In genomic region chr12:102616843-102617519, GRCm38 (mm10) we compare ENCODE assay signal across 12 mouse cellular contexts.
DNase-seq lines count a peak whose midpoint lies in the region; ATAC-seq and TF ChIP-seq lines count a peak whose summit lies in the region.
"Had no signal": no experiment of that assay in that cellular context is flagged by ENCODE, and none has a peak within 500 bp of the region (broad histone marks: within the 10 kb centered on the region; RNA-seq: fewer than 3 reads in every experiment).

No protein-coding gene starts in this region.

- TF ChIP-seq EP300 in CH12.LX (IDR thresholded peaks at IDR 0.05; ENCODE audit: low read length) = no peak

- peak; percentile 9 for TF ChIP-seq RAD21 in CH12.LX (IDR thresholded peaks at IDR 0.05; ENCODE audit: low read depth, low read length)

- no peaks in the 10 kb centered on the region for H3K36me3 ChIP-seq in kidney, embryonic 15.5 days
- no peaks in the 10 kb centered on the region for H3K36me3 ChIP-seq in kidney, embryonic 16.5 days (ENCODE audit: insufficient read depth, low read length)
- peaks cover 4 to 84% of the 10 kb centered on the region in 2 experiments for H3K36me3 ChIP-seq in CH12.LX (replicated peaks in 1 of 2; ENCODE audit: control insufficient read depth in 1 of 2, insufficient read depth in 1 of 2, low read length in 1 of 2)
- H3K36me3 ChIP-seq: forebrain, embryonic 15.5 days; stomach, embryonic 15.5 days had no signal

- H3K27ac ChIP-seq in cerebellum, adult 2 months (ENCODE audit: insufficient read depth, low read length) = 0 out of 2 replicates have a peak overlapping the region, but pooled peaks have one; percentile 36
- no peak overlapping the region for H3K27ac ChIP-seq in kidney, embryonic 15.5 days
- no peak overlapping the region for H3K27ac ChIP-seq in kidney, embryonic 16.5 days (ENCODE audit: low read length)
- no peak overlapping the region for H3K27ac ChIP-seq in CH12.LX (ENCODE audit: insufficient read depth, low read depth)
- H3K27ac ChIP-seq: forebrain, embryonic 15.5 days; macrophage; stomach, embryonic 15.5 days had no signal

- H3K4me2 ChIP-seq in kidney, embryonic 15.5 days = no peak overlapping the region
- no peak overlapping the region for H3K4me2 ChIP-seq in kidney, embryonic 16.5 days (replicated peaks; ENCODE audit: low read depth, low read length)
- H3K4me2 ChIP-seq in CH12.LX (ENCODE audit: insufficient read depth, low read depth, poor library complexity, severe bottlenecking) = no peak overlapping the region
- H3K4me2 ChIP-seq: forebrain, embryonic 15.5 days; stomach, embryonic 15.5 days had no signal

- peaks cover 57% of the 10 kb centered on the region for H3K4me1 ChIP-seq in cerebellum, adult 2 months (ENCODE audit: control insufficient read depth, insufficient read depth, low read length)
- peaks cover 41% of the 10 kb centered on the region for H3K4me1 ChIP-seq in kidney, embryonic 15.5 days
- peaks cover 31% of the 10 kb centered on the region for H3K4me1 ChIP-seq in kidney, embryonic 16.5 days (ENCODE audit: insufficient read depth, low read length)
- peaks cover 0 to 41% of the 10 kb centered on the region in 2 experiments; a peak in 2 of 4 replicates for H3K4me1 ChIP-seq in CH12.LX (ENCODE audit: control insufficient read depth in 1 of 2, insufficient read depth in 2 of 2)

- 0 out of 2 replicates have a peak overlapping the region, but pooled peaks have one; percentile 1 for H3K9ac ChIP-seq in kidney, embryonic 15.5 days
- no peak overlapping the region for H3K9ac ChIP-seq in kidney, embryonic 16.5 days (replicated peaks; ENCODE audit: low read length)
- H3K9ac ChIP-seq in CH12.LX (ENCODE audit: insufficient read depth, low read depth) = no peak overlapping the region
- H3K9ac ChIP-seq: forebrain, embryonic 15.5 days; stomach, embryonic 15.5 days had no signal

- ATAC-seq in kidney, embryonic 15.5 days (replicated peaks; ENCODE audit: low FRiP score) = no peak
- ATAC-seq in kidney, embryonic 16.5 days (ENCODE audit: low FRiP score, low TSS enrichment) = no peak
- peak; percentile 74 for ATAC-seq in granulocyte monocyte progenitor cell, adult 5-6 weeks (replicated peaks; ENCODE audit: poor library complexity, severe bottlenecking)
- ATAC-seq: forebrain, embryonic 15.5 days had no signal

- H3K27me3 ChIP-seq in cerebellum, adult 2 months (ENCODE audit: control insufficient read depth, insufficient read depth, low read length) = no peaks in the 10 kb centered on the region
- no peaks in the 10 kb centered on the region for H3K27me3 ChIP-seq in kidney, embryonic 15.5 days
- H3K27me3 ChIP-seq in kidney, embryonic 16.5 days (ENCODE audit: insufficient read depth, low read length) = no peaks in the 10 kb centered on the region
- H3K27me3 ChIP-seq in CH12.LX (replicated peaks) = no peaks in the 10 kb centered on the region
- H3K27me3 ChIP-seq: forebrain, embryonic 15.5 days; stomach, embryonic 15.5 days had no signal

- no peak for TF ChIP-seq CTCF in cerebellum, adult 2 months (IDR thresholded peaks at IDR 0.05; ENCODE audit: borderline replicate concordance, insufficient read depth, low read depth, low read length)
- TF ChIP-seq CTCF in CH12.LX (conservative IDR thresholded peaks at IDR 0.05 in 1 of 2, IDR thresholded peaks at IDR 0.05 in 1 of 2; ENCODE audit: low read depth in 2 of 2, low read length in 2 of 2) = peak in 1 of 2 experiments; percentile 37; a peak in 2 of 4 replicates

- no peak for DNase-seq in cerebellum, adult 2 months
- DNase-seq in cerebellum, postnatal 10 days = no peak
- DNase-seq in CH12.LX (ENCODE audit: extremely low read depth) = no peak
- DNase-seq in ovary, postnatal 10 days (ENCODE audit: low spot score) = no peak
- no peak for DNase-seq in spleen, postnatal 10 days (ENCODE audit: low spot score in 2 of 2)
- DNase-seq: B cell, adult 2 months had no signal

- dilution Hi-C loops in CH12.LX (cut with MboI; ENCODE audit: extremely low pct_ligation_motif_present, extremely low pct_unique_long_range_greater_than_20kb, low sequenced_read_pairs) = no loop called here

- H3K4me3 ChIP-seq in cerebellum, adult 2 months (replicated peaks; ENCODE audit: insufficient read depth, low read depth, low read length) = no peak overlapping the region
- no peak overlapping the region for H3K4me3 ChIP-seq in kidney, embryonic 15.5 days (replicated peaks)
- H3K4me3 ChIP-seq in kidney, embryonic 16.5 days (ENCODE audit: low read length) = no peak overlapping the region
- H3K4me3 ChIP-seq in CH12.LX (replicated peaks in 1 of 3; ENCODE audit: low read depth in 2 of 3, low read length in 2 of 3, poor library complexity in 1 of 3) = no peak overlapping the region
- H3K4me3 ChIP-seq: forebrain, embryonic 15.5 days; stomach, embryonic 15.5 days had no signal

- no peaks in the 10 kb centered on the region for H3K79me2 ChIP-seq in CH12.LX (replicated peaks; ENCODE audit: control insufficient read depth, extremely low read depth, insufficient read depth, poor library complexity, severe bottlenecking)

- no peak for TF ChIP-seq POLR2A in cerebellum, adult 2 months (IDR thresholded peaks at IDR 0.05; ENCODE audit: borderline replicate concordance, insufficient read depth, low read length)
- no peak for TF ChIP-seq POLR2A in CH12.LX (IDR thresholded peaks at IDR 0.05; ENCODE audit: low read depth, low read length)

- H3K9me3 ChIP-seq in kidney, embryonic 15.5 days (replicated peaks) = no peaks in the 10 kb centered on the region
- no peaks in the 10 kb centered on the region for H3K9me3 ChIP-seq in kidney, embryonic 16.5 days (ENCODE audit: low read length)
- H3K9me3 ChIP-seq in CH12.LX (replicated peaks; ENCODE audit: low read length) = no peaks in the 10 kb centered on the region
- H3K9me3 ChIP-seq: forebrain, embryonic 15.5 days; stomach, embryonic 15.5 days had no signal

- WGBS in cerebellum, adult 2 months = 40% methylated on average over 7 of the region's 7 CpGs
- WGBS in kidney, embryonic 15.5 days = 43% methylated on average over 7 of the region's 7 CpGs
- 35% methylated on average over 7 of the region's 7 CpGs for WGBS in kidney, embryonic 16.5 days

- in situ Hi-C loops in CH12.LX (cut with MboI; ENCODE audit: low pct_ligation_motif_present, low pct_unique_long_range_greater_than_20kb, low sequenced_read_pairs) = no loop called here

TF ChIP-seq in CH12.LX, 34 proteins besides CTCF, POLR2A, EP300 and RAD21:
- TF ChIP-seq GABPA (IDR thresholded peaks at IDR 0.05; ENCODE audit: insufficient replicate concordance, low read depth, low read length) (no peak), SMC3 (IDR thresholded peaks at IDR 0.05; ENCODE audit: low read depth, low read length) (peak; percentile 25)
